Mouse (Mus musculus): Measurements from ENCODE around the gene Colgalt1. TPM values are rescaled to one million over a fixed set of nuclear protein-coding genes. Genes with fewer than 3 reads are reported as not detected.

The Colgalt1 gene
- 87.6 and 89.1 TPM in 2 replicates for polyA plus RNA-seq (2014; fragmentation: Nextera tagmentation; extraction: Ambion mirVana)

DNA sequence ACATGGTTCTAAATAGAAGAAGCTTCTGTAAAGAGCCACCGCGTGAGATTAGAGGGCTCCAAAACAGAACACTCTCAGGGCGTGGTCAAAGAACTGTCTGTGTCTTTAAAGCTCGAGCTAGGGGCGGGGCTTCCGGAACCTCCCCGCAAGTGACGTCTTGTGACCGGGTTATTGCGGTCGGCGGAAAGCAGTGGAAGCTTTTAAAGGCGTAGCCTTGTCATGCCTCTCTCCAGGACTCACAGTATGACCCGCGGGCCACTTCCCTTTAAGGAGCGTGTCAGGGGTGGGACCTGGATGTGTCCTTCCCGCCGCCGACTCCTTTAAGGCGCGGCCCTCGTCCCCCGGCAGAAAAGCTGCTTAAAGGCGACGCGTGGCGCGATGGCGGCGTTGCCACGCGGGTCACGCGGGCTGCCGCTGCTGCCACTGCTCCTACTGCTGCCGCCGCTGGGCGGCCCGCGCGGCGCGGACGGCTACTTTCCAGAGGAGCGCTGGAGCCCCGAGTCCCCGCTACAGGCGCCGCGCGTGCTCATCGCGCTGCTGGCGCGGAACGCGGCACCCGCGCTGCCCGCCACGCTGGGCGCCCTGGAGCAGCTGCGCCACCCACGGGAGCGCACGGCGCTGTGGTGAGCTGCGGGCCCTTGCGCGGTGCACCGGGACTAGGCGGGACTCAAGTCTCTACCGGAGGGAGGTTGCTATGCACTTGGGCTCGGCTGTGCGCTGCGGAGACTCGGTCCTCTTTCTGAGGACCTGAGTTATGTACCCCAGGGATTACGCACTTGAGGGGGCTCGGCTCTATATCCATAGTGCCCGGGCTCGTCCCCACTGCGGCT, at the start of gene Colgalt1:
Gene Colgalt1, plus strand, starts transcription at position 177 of the 830 bp plus-strand sequence.
- WGBS: under 1% methylated on average over 82 of the region's 82 CpGs
- H3K4me2 ChIP-seq (replicated peaks; ENCODE audit: low read depth, low read length): peak within 1 kb of the TSS; percentile 83
- H3K9ac ChIP-seq (replicated peaks; ENCODE audit: low read depth, low read length): peak within 1 kb of the TSS; percentile 86
- no peaks in the 10 kb centered on the region for H3K9me3 ChIP-seq (ENCODE audit: control insufficient read depth, low read depth, low read length)
- peaks cover 10% of the 10 kb centered on the region; the same call in 1 of the 2 replicates for H3K36me3 ChIP-seq (ENCODE audit: control insufficient read depth, insufficient read depth, low read length)
- peak within 1 kb of the TSS; percentile 86 for H3K4me3 ChIP-seq (ENCODE audit: low read depth, low read length)
- no peaks in the 10 kb centered on the region for H3K27me3 ChIP-seq (ENCODE audit: control insufficient read depth, insufficient read depth, low read length)
- H3K4me1 ChIP-seq (ENCODE audit: control insufficient read depth, insufficient read depth, low read length): peaks cover 6% of the 10 kb centered on the region
- H3K27ac ChIP-seq (ENCODE audit: low read length): peak within 1 kb of the TSS; percentile 81; the same call in 1 of the 2 replicates
- ATAC-seq (ENCODE audit: insufficient number of reproducible peaks, insufficient read depth, low FRiP score, low read depth): peak; percentile 99

GRCm38 (mm10) chr8:71561401-71561800, 49.4 kb upstream of the Colgalt1 start:
- no peak for ATAC-seq (ENCODE audit: insufficient number of reproducible peaks, insufficient read depth, low FRiP score, low read depth)
- H3K9ac ChIP-seq (replicated peaks; ENCODE audit: low read depth, low read length): no peak overlapping the region
- H3K27me3 ChIP-seq (ENCODE audit: control insufficient read depth, insufficient read depth, low read length): peaks cover 26% of the 10 kb centered on the region
- H3K4me1 ChIP-seq (ENCODE audit: control insufficient read depth, insufficient read depth, low read length): 0 out of 2 replicates have a peak, but pooled peaks cover 5% of the 10 kb centered on the region
- 3% methylated on average over 15 of the region's 15 CpGs for WGBS
- no peak overlapping the region for H3K27ac ChIP-seq (ENCODE audit: low read length)
- H3K4me3 ChIP-seq (ENCODE audit: low read depth, low read length): no peak overlapping the region
- no peaks in the 10 kb centered on the region for H3K36me3 ChIP-seq (ENCODE audit: control insufficient read depth, insufficient read depth, low read length)
- 0 out of 2 replicates have a peak, but pooled peaks cover 2% of the 10 kb centered on the region for H3K9me3 ChIP-seq (ENCODE audit: control insufficient read depth, low read depth, low read length)
- no peak overlapping the region for H3K4me2 ChIP-seq (replicated peaks; ENCODE audit: low read depth, low read length)

DNA sequence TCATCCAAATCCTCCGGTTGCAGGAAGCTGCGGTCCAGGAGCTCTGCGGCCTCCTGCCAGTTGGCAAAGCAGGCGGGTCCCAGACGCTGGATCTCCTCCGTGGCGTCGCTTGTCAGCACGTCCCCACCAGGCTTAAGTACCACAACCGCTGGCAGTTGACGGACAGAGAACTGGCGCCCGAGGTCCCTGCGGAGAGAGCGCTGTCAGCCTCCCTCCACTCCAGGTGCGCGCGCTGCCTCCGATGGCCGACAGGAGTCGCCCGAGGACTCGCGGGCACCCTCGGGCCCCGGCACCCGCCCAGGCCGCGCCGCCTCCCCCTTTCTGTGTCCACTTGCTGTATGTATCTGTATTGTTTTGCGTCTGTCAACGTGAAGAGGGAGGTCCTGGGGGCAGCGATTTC, 48.0 kb upstream of the Colgalt1 start:
- Histone ChIP-seq H3K9ac (replicated peaks; ENCODE audit: low read depth, low read length) (no peak overlapping the region), H3K4me1 (ENCODE audit: control insufficient read depth, insufficient read depth, low read length) (0 out of 2 replicates have a peak, but pooled peaks cover 5% of the 10 kb centered on the region), H3K4me2 (replicated peaks; ENCODE audit: low read depth, low read length) (peak overlapping the region; percentile 43), H3K4me3 (ENCODE audit: low read depth, low read length) (peak overlapping the region; percentile 10; the same call in 1 of the 2 replicates), H3K27ac (ENCODE audit: low read length) (no peak overlapping the region), H3K27me3 (ENCODE audit: control insufficient read depth, insufficient read depth, low read length) (peaks cover 17% of the 10 kb centered on the region; the same call in 1 of the 2 replicates), H3K36me3 (ENCODE audit: control insufficient read depth, insufficient read depth, low read length) (no peaks in the 10 kb centered on the region), H3K9me3 (ENCODE audit: control insufficient read depth, low read depth, low read length) (0 out of 2 replicates have a peak, but pooled peaks cover 2% of the 10 kb centered on the region)
- WGBS: under 1% methylated on average over 33 of the region's 33 CpGs
- ATAC-seq (ENCODE audit: insufficient number of reproducible peaks, insufficient read depth, low FRiP score, low read depth): no peak

- H3K36me3 ChIP-seq (ENCODE audit: control insufficient read depth, insufficient read depth, low read length): no peaks in the 10 kb centered on the region
- no peak overlapping the region for H3K27ac ChIP-seq (ENCODE audit: low read length)
- H3K4me2 ChIP-seq (replicated peaks; ENCODE audit: low read depth, low read length): no peak overlapping the region
- 0 out of 2 replicates have a peak, but pooled peaks cover 10% of the 10 kb centered on the region for H3K27me3 ChIP-seq (ENCODE audit: control insufficient read depth, insufficient read depth, low read length)
- 0 out of 2 replicates have a peak, but pooled peaks cover 2% of the 10 kb centered on the region for H3K9me3 ChIP-seq (ENCODE audit: control insufficient read depth, low read depth, low read length)
- H3K9ac ChIP-seq (replicated peaks; ENCODE audit: low read depth, low read length): no peak overlapping the region
- ATAC-seq (ENCODE audit: insufficient number of reproducible peaks, insufficient read depth, low FRiP score, low read depth): no peak
- peaks cover 11% of the 10 kb centered on the region; the same call in 1 of the 2 replicates for H3K4me1 ChIP-seq (ENCODE audit: control insufficient read depth, insufficient read depth, low read length)
- WGBS: 85% methylated on average over 4 of the region's 4 CpGs
- H3K4me3 ChIP-seq (ENCODE audit: low read depth, low read length): no peak overlapping the region
Observed at GRCm38 (mm10) chr8:71563992-71564391, 46.8 kb upstream of the Colgalt1 start.

- Histone ChIP-seq H3K4me3 (ENCODE audit: low read depth, low read length) (no peak within 1 kb of the TSS), H3K36me3 (ENCODE audit: control insufficient read depth, insufficient read depth, low read length) (no peaks in the 10 kb centered on the region), H3K4me1 (ENCODE audit: control insufficient read depth, insufficient read depth, low read length) (peaks cover 19% of the 10 kb centered on the region), H3K27me3 (ENCODE audit: control insufficient read depth, insufficient read depth, low read length) (0 out of 2 replicates have a peak, but pooled peaks cover 7% of the 10 kb centered on the region), H3K9ac (replicated peaks; ENCODE audit: low read depth, low read length) (no peak within 1 kb of the TSS), H3K27ac (ENCODE audit: low read length) (no peak within 1 kb of the TSS), H3K9me3 (ENCODE audit: control insufficient read depth, low read depth, low read length) (0 out of 2 replicates have a peak, but pooled peaks cover 2% of the 10 kb centered on the region), H3K4me2 (replicated peaks; ENCODE audit: low read depth, low read length) (no peak within 1 kb of the TSS)
- WGBS: 74% methylated on average over 3 of the region's 3 CpGs
- no peak for ATAC-seq (ENCODE audit: insufficient number of reproducible peaks, insufficient read depth, low FRiP score, low read depth)
Observed at GRCm38 (mm10) chr8:71566501-71566900, 44.3 kb upstream of the Colgalt1 start, which contains the start of gene Nxnl1. Gene Nxnl1 (minus strand): TSS chr8:71566601.

DNA sequence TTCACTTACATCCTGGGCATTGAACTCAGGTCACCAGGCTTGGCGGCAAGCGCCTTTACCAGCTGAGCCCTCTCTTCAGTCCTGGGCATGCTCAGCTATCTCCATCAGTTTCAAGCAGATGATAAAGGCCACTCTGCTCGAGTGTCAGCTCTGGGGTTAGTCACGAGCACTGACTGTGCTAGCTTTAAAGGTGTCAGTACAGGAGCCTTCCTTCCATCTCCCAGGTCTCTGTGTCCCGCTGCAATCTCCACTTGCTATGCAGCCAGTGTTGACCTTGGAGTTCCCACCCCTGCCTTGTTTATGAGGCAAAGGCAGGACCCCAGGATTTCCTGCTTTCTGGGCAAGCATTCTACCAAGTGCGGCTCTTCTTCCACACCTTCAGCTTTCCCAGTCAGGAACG, 43.2 kb upstream of the Colgalt1 start:
- ATAC-seq (ENCODE audit: insufficient number of reproducible peaks, insufficient read depth, low FRiP score, low read depth): no peak
- Histone ChIP-seq H3K36me3 (ENCODE audit: control insufficient read depth, insufficient read depth, low read length) (no peaks in the 10 kb centered on the region), H3K4me3 (ENCODE audit: low read depth, low read length) (no peak overlapping the region), H3K27ac (ENCODE audit: low read length) (no peak overlapping the region), H3K9me3 (ENCODE audit: control insufficient read depth, low read depth, low read length) (0 out of 2 replicates have a peak, but pooled peaks cover 2% of the 10 kb centered on the region), H3K4me2 (replicated peaks; ENCODE audit: low read depth, low read length) (no peak overlapping the region), H3K9ac (replicated peaks; ENCODE audit: low read depth, low read length) (no peak overlapping the region), H3K4me1 (ENCODE audit: control insufficient read depth, insufficient read depth, low read length) (peaks cover 17% of the 10 kb centered on the region), H3K27me3 (ENCODE audit: control insufficient read depth, insufficient read depth, low read length) (0 out of 2 replicates have a peak, but pooled peaks cover under 1% of the 10 kb centered on the region)
- WGBS: 72% methylated on average over 7 of the region's 7 CpGs

GRCm38 (mm10) chr8:71568387-71568937, 42.3 kb upstream of the Colgalt1 start, which contains the start of gene Slc27a1:
Gene Slc27a1 (plus strand): TSS chr8:71568882.
- peak within 1 kb of the TSS; percentile 80 for H3K4me2 ChIP-seq (replicated peaks; ENCODE audit: low read depth, low read length)
- no peaks in the 10 kb centered on the region for H3K36me3 ChIP-seq (ENCODE audit: control insufficient read depth, insufficient read depth, low read length)
- H3K27me3 ChIP-seq (ENCODE audit: control insufficient read depth, insufficient read depth, low read length): no peaks in the 10 kb centered on the region
- no peak for ATAC-seq (ENCODE audit: insufficient number of reproducible peaks, insufficient read depth, low FRiP score, low read depth)
- peak within 1 kb of the TSS; percentile 36; the same call in 1 of the 2 replicates for H3K9ac ChIP-seq (replicated peaks; ENCODE audit: low read depth, low read length)
- peaks cover 14% of the 10 kb centered on the region for H3K4me1 ChIP-seq (ENCODE audit: control insufficient read depth, insufficient read depth, low read length)
- 0 out of 2 replicates have a peak, but pooled peaks cover 2% of the 10 kb centered on the region for H3K9me3 ChIP-seq (ENCODE audit: control insufficient read depth, low read depth, low read length)
- H3K27ac ChIP-seq (ENCODE audit: low read length): peak within 1 kb of the TSS; percentile 46; the same call in 1 of the 2 replicates
- H3K4me3 ChIP-seq (ENCODE audit: low read depth, low read length): peak within 1 kb of the TSS; percentile 41
- 15% methylated on average over 13 of the region's 13 CpGs for WGBS

- Histone ChIP-seq H3K4me1 (ENCODE audit: control insufficient read depth, insufficient read depth, low read length) (peaks cover 14% of the 10 kb centered on the region), H3K4me2 (replicated peaks; ENCODE audit: low read depth, low read length) (peak overlapping the region; percentile 80), H3K27ac (ENCODE audit: low read length) (peak overlapping the region; percentile 46; the same call in 1 of the 2 replicates), H3K4me3 (ENCODE audit: low read depth, low read length) (peak overlapping the region; percentile 41), H3K27me3 (ENCODE audit: control insufficient read depth, insufficient read depth, low read length) (no peaks in the 10 kb centered on the region), H3K9ac (replicated peaks; ENCODE audit: low read depth, low read length) (0 out of 2 replicates have a peak overlapping the region, but pooled peaks have one; percentile 36), H3K9me3 (ENCODE audit: control insufficient read depth, low read depth, low read length) (0 out of 2 replicates have a peak, but pooled peaks cover 2% of the 10 kb centered on the region), H3K36me3 (ENCODE audit: control insufficient read depth, insufficient read depth, low read length) (no peaks in the 10 kb centered on the region)
- no peak for ATAC-seq (ENCODE audit: insufficient number of reproducible peaks, insufficient read depth, low FRiP score, low read depth)
- 25% methylated on average over 6 of the region's 6 CpGs for WGBS
Observed at GRCm38 (mm10) chr8:71568941-71569340, 41.9 kb upstream of the Colgalt1 start.

Data from stomach, embryonic 14.5 days (tissue).